Mouse (Mus musculus) Muller cell, postnatal 12 days (primary cell): ENCODE results near the gene Gramd4.
"Not testable (repeated sequence)": the region's sequence is repeated elsewhere in the genome, so short reads cannot be mapped to it uniquely, and the experiment has no call there.

Experiments
- DNase-seq: peaks from one replicate; pipeline ENCODE4 v3.0.0-alpha.2; 2015; ENCODE audit errors: inconsistent ontology term

Gene Gramd4

GRCm38 (mm10) chr15:86090578-86090977 lies 33.1 kb downstream of the Gramd4 start:
- DNase-seq = no peak

GRCm38 (mm10) chr15:86091201-86091997 lies 33.9 kb downstream of the Gramd4 start:
- no peak for DNase-seq

GRCm38 (mm10) chr15:86091998-86092670 lies 34.6 kb downstream of the Gramd4 start:
- no peak for DNase-seq

GRCm38 (mm10) chr15:86093236-86093635 lies 35.7 kb downstream of the Gramd4 start:
- no peak for DNase-seq

GRCm38 (mm10) chr15:86094324-86095121 lies 37.0 kb downstream of the Gramd4 start:
- no peak for DNase-seq

- no peak for DNase-seq
Observed at GRCm38 (mm10) chr15:86095722-86096603, 38.5 kb downstream of the Gramd4 start.

- not testable (repeated sequence) for DNase-seq
Observed at GRCm38 (mm10) chr15:86096604-86097020, 39.1 kb downstream of the Gramd4 start.

- no peak for DNase-seq
Observed at GRCm38 (mm10) chr15:86097871-86098270, 40.4 kb downstream of the Gramd4 start.

GRCm38 (mm10) chr15:86101585-86101984 lies 44.1 kb downstream of the Gramd4 start:
- no peak for DNase-seq

GRCm38 (mm10) chr15:86102308-86102707 lies 44.8 kb downstream of the Gramd4 start:
- no peak for DNase-seq

GRCm38 (mm10) chr15:86104401-86105344 lies 47.2 kb downstream of the Gramd4 start:
- DNase-seq = no peak

GRCm38 (mm10) chr15:86105345-86105697 lies 47.8 kb downstream of the Gramd4 start:
- DNase-seq = no peak

GRCm38 (mm10) chr15:86105751-86106150 lies 48.3 kb downstream of the Gramd4 start:
- DNase-seq = no peak

GRCm38 (mm10) chr15:86107831-86108471 lies 50.5 kb downstream of the Gramd4 start:
- DNase-seq = no peak

GRCm38 (mm10) chr15:86109245-86109644 lies 51.8 kb downstream of the Gramd4 start:
- no peak for DNase-seq

- no peak for DNase-seq
Observed at GRCm38 (mm10) chr15:86109650-86110211, 52.2 kb downstream of the Gramd4 start.

GRCm38 (mm10) chr15:86110361-86111103 lies 53.0 kb downstream of the Gramd4 start:
- DNase-seq = peak; percentile 58

GRCm38 (mm10) chr15:86112707-86113341 lies 55.3 kb downstream of the Gramd4 start:
- peak; percentile 90 for DNase-seq
